Mouse (Mus musculus) macrophage (primary cell): ENCODE measurements at regions not wholly inside any gene's neighbourhood (a gene's known extent, or its start where the extent isn't known, plus 50 kb on each side); places are given as distances from the start of the nearest gene placed in this dataset.

Experiments used
- H3K27ac ChIP-seq: fragments of 350-480 bp; formaldehyde crosslinking; 2 replicates; pipeline ENCODE4 v1.9.0; 2021
- H3K36me3 ChIP-seq: fragments of 350-480 bp; formaldehyde crosslinking; 2 replicates; pipeline ENCODE4 v1.9.0; 2021; ENCODE audit errors: inconsistent target
- H3K4me3 ChIP-seq: fragments of 350-480 bp; formaldehyde crosslinking; 2 replicates; pipeline ENCODE4 v1.9.0; 2021; ENCODE audit errors: inconsistent target
- H3K79me2 ChIP-seq: fragments of 350-480 bp; formaldehyde crosslinking; 2 replicates; pipeline ENCODE4 v1.9.0; 2021; ENCODE audit errors: inconsistent target
- WGBS: methylation state at CpG from one replicate; pipeline ENCODE4 v1.1.7; 2026; ENCODE audit warnings: inconsistent platforms; ENCODE audit not compliant: missing documents; 5-methylcytosine and 5-hydroxymethylcytosine counted together

- H3K4me3 ChIP-seq: no peak overlapping the region
- H3K36me3 ChIP-seq: no peaks in the 10 kb centered on the region
- H3K79me2 ChIP-seq: no peaks in the 10 kb centered on the region
- H3K27ac ChIP-seq: no peak overlapping the region
- WGBS: 77% methylated on average over 3 of the region's 3 CpGs
Measured at GRCm38 (mm10) chr9:94410042-94410441, 127.8 kb downstream of the 1190002N15Rik start.

- Histone ChIP-seq H3K79me2 (no peaks in the 10 kb centered on the region), H3K36me3 (no peaks in the 10 kb centered on the region), H3K27ac (no peak overlapping the region), H3K4me3 (no peak overlapping the region)
- WGBS: 46% methylated on average over 7 of the region's 7 CpGs
Measured at GRCm38 (mm10) chr9:94408635-94409323, 129.1 kb downstream of the 1190002N15Rik start.

DNA sequence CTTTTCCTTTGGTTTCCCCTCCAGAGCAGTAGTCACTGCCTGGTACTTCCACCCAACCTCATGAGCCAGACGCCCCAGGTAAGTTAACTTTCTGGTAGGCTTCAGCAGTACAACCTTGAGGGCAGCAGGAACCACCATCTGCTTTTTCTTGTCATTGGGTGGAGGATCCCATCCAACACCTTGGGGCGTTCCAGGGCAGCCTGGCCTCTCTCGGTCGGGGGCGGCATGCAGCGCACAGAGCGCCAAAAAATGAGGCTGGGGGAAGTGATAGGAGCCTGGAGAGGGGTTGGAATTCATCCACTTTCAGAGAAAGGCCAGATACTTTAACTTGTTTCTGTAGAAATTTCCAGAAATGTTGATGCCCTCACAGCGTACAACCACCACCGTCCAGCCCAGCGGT, 130.2 kb downstream of the 1190002N15Rik start:
- H3K27ac ChIP-seq: no peak overlapping the region
- 88% methylated on average over 9 of the region's 10 CpGs for WGBS
- H3K4me3 ChIP-seq: no peak overlapping the region
- H3K36me3 ChIP-seq: no peaks in the 10 kb centered on the region
- H3K79me2 ChIP-seq: no peaks in the 10 kb centered on the region

GRCm38 (mm10) chr9:94404551-94404950, 133.3 kb downstream of the 1190002N15Rik start:
- Histone ChIP-seq H3K79me2 (no peaks in the 10 kb centered on the region), H3K36me3 (no peaks in the 10 kb centered on the region), H3K27ac (no peak overlapping the region), H3K4me3 (no peak overlapping the region)
- 86% methylated on average over 6 of the region's 6 CpGs for WGBS

DNA sequence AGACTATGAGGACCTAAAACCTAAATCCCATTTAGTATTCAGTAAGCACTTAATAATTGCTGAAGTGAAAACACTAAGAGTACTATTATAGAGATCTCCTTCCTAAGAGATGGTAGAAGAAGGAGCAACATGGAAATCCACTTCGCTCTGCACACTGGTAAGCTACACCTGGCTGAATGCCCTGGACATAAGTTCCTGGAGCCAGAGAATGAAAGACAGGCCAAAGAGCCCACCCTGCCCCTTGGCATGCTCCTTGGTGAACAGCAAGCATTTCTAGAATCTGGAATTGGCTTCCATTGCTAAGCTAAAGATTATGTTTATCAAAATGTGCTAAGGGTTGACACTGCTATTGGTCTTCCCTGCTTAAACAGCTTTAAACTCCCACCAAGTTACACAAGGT, 137.3 kb downstream of the 1190002N15Rik start:
- Histone ChIP-seq H3K36me3 (no peaks in the 10 kb centered on the region), H3K4me3 (no peak overlapping the region), H3K79me2 (no peaks in the 10 kb centered on the region), H3K27ac (no peak overlapping the region)
- 100% methylated on average over 1 of the region's 1 CpGs for WGBS

DNA sequence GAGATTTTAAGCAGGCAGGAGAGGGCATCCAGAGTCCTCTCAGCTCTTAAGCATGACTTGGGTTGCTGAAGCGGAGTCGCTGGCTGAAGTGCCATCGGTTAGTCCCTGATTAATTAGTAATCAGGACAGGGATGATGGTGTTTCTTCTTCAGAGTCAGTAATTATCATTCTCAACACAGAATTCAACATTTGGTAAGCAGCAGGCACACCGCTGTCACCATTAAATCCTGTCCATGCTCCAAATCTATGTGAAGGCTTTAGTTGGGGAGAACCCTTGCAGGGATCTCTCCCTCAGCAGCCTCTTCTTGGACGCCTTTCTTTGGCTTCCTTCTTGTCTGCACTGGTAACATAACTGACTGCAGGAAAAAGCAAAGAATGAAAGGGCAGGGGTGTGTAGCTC, 142.7 kb downstream of the 1190002N15Rik start:
- no peak overlapping the region for H3K27ac ChIP-seq
- H3K79me2 ChIP-seq: no peaks in the 10 kb centered on the region
- H3K4me3 ChIP-seq: no peak overlapping the region
- WGBS: 86% methylated on average over 5 of the region's 5 CpGs
- no peaks in the 10 kb centered on the region for H3K36me3 ChIP-seq

- H3K79me2 ChIP-seq: no peaks in the 10 kb centered on the region
- H3K36me3 ChIP-seq: no peaks in the 10 kb centered on the region
- no peak overlapping the region for H3K27ac ChIP-seq
- H3K4me3 ChIP-seq: no peak overlapping the region
Measured at GRCm38 (mm10) chr9:94386190-94386589, 151.7 kb downstream of the 1190002N15Rik start.

DNA sequence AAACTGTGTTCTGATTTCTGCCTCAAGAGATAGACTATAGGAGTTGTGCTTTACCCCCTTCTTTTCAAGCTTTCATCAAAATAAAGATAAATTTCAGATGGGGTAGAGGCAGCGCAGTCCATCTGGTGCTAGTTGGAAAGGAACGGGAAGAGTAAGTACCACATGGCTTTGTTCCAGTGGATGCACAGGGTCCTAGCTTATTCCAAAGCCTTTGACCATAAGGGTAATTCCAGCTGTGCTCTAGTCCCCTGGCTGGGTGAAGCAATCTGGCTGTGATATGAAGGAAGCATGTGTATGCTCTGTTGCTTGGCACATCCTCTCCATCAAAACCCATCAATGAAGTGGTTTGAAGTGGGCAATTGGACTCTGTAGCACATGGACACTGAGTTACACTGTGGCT, 155.6 kb downstream of the 1190002N15Rik start:
- Histone ChIP-seq H3K36me3 (no peaks in the 10 kb centered on the region), H3K4me3 (no peak overlapping the region), H3K79me2 (no peaks in the 10 kb centered on the region), H3K27ac (no peak overlapping the region)
- 96% methylated on average over 2 of the region's 2 CpGs for WGBS

GRCm38 (mm10) chr9:94378835-94379234, 159.0 kb downstream of the 1190002N15Rik start:
- 79% methylated on average over 5 of the region's 5 CpGs for WGBS
- no peaks in the 10 kb centered on the region for H3K36me3 ChIP-seq
- no peak overlapping the region for H3K27ac ChIP-seq
- H3K79me2 ChIP-seq: no peaks in the 10 kb centered on the region
- no peak overlapping the region for H3K4me3 ChIP-seq

DNA sequence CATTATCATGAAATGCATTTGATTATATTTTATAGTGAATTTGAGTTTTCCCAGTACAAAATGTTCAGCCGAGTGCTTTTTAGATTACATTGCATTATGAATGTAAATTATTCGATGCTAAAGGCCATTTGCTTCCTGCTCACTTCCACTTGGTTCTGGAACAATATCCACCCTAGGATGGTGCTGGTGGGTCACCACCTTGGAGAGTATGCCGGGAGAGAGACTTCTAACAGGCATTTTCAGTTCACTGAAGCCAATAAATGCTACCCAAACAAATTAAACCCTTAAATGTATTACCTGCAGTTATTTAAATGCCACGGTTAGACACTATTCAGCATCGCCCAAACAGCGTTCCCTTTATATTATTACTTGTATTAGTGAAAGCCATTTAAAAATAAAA, 159.6 kb downstream of the 1190002N15Rik start:
- Histone ChIP-seq H3K4me3 (no peak overlapping the region), H3K27ac (no peak overlapping the region), H3K79me2 (no peaks in the 10 kb centered on the region), H3K36me3 (no peaks in the 10 kb centered on the region)
- WGBS: 90% methylated on average over 6 of the region's 6 CpGs

GRCm38 (mm10) chr9:94377346-94378039, 160.4 kb downstream of the 1190002N15Rik start:
- 89% methylated on average over 7 of the region's 7 CpGs for WGBS
- no peak overlapping the region for H3K27ac ChIP-seq
- no peak overlapping the region for H3K4me3 ChIP-seq
- H3K36me3 ChIP-seq: no peaks in the 10 kb centered on the region
- H3K79me2 ChIP-seq: no peaks in the 10 kb centered on the region

DNA sequence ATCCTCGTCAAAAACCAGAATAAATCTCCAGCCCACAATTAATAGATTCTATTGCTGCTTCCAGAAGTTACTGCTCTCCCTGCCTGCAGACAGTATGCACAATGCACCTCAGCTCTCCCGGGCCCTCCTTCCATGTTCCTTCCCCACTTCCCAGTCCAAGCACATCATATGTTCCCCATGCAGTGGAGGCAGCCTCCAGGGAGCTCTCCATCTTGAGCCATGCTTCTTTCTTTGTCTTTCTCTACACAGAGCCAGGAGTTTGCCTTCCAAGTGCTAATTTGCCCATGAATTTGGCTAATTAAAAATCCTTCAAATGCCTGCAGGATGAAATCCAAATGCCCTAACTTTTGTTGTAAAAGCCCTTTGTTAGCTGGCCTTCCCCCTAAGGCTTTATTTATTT, 166.9 kb downstream of the 1190002N15Rik start:
- no peak overlapping the region for H3K27ac ChIP-seq
- H3K36me3 ChIP-seq: no peaks in the 10 kb centered on the region
- no peaks in the 10 kb centered on the region for H3K79me2 ChIP-seq
- no peak overlapping the region for H3K4me3 ChIP-seq
- 82% methylated on average over 2 of the region's 2 CpGs for WGBS

DNA sequence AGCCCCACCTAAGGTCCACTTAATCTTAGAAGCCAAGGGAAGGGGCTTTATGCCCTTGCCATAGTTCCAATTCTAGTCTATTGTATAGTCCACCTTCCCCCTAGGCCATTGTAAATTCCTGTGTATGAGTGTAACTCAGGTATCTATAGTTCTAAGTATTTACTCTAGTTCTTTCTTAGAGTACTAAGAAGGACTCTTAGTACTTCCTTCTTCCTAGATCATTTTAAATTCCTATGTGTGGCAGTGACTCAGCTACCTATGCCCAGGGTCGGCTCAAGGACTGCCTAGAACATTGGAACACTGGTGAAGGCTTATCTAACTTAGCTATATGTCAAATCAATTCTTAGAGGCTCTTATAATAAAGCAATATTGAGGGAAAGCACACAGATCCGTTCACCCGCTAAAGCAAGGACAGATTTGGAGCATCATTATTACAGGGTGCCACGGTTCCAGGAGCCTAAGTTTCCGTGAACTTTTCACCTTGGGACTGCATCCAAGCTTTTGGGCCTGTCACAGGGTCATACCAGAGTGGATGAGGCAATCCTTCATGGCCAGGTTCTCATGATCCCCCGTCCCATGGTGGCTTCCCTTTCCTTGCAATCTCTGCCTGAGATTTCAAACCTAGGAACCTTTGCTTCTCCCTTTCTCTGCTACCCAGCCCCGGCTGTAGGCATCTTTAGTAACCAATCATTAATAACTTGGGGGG, 169.5 kb downstream of the 1190002N15Rik start:
- H3K27ac ChIP-seq: no peak overlapping the region
- H3K36me3 ChIP-seq: no peaks in the 10 kb centered on the region
- H3K79me2 ChIP-seq: no peaks in the 10 kb centered on the region
- no peak overlapping the region for H3K4me3 ChIP-seq
- WGBS: 80% methylated on average over 7 of the region's 7 CpGs

DNA sequence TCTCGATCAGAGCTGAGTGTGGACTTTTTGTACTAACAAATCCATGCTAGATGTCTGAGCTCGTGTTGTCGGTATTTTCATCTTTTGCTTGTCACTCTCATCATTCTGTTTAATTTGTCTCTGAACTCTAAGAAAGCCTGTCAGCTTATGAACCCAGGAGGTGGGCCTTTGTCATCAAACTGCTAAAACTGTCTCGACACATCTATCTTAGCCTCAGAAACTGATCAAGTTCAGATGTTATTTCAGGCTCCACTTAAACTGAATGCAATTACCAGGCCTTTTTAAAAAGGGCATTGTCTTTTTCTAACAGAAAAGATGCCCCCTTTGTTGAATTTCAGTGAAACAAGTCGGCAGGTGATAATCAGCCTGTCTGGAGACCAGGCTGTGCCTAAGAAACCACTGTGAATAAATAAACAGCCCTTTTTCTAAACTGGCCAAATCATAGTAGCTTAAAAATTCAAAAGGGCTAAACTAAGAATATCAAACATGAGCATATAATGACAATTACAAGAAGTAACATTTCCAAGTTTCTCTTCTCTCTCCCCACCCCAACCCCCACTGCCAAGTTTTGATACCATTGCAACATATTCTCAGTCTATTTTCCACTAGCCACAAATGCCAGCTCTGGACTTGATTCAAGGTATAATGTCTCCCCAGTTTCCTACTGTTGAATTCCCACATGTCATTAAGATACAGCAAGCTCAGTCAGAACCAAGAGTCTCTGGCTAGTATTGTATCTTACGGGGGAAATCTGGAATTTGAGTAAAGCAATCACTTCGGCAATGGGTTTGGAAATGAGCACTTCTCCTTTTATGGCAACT, 175.8 kb downstream of the 1190002N15Rik start:
- Histone ChIP-seq H3K4me3 (no peak overlapping the region), H3K79me2 (no peaks in the 10 kb centered on the region), H3K27ac (no peak overlapping the region), H3K36me3 (no peaks in the 10 kb centered on the region)
- WGBS: 87% methylated on average over 7 of the region's 7 CpGs
